Mouse (Mus musculus): ENCODE measurements around the gene Tapbp. TPM values are rescaled to one million over a fixed set of nuclear protein-coding genes. Genes with fewer than 3 reads are reported as not detected.

Gene Tapbp
- polyA plus RNA-seq, 1 experiment from 2014 or later = 35.7 TPM

DNA sequence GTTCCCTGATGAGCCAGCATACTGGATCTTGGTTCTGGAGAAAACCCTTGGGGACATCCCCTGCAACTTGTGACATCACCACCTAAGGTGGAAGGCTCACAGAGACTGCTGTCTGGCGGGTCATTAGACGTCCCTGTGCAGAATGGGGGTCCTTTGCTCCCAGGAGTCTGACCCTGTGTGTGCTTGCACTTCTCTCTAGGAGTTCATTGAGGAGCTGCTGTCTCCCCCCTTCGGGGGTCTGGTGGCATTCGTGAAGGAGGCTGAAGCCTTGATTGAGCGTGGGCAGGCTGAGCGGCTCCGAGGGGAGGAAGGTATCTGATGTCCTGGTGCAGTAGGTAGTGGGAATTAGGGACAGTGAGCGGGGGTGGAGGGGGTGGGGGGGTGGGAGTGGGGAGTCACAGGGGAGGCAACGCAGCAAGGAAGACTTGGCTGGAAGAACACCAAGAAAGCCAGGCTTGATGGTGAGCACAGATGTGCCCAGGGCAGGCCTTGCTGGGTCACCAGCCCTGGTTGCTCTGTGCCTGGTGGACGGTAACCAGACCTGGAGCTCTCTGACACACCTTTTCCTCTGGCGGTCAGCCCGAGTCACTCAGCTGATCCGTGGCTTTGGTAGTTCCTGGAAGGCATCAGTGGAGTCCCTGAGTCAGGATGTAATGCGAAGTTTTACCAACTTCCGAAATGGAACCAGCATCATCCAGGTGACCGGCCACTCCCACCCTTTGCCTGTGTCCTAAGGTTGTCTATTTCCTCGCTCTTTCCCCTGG, 49.6 kb downstream of the Tapbp start:
- no peak overlapping the region for H3K9ac ChIP-seq (replicated peaks; ENCODE audit: low read depth, low read length)
- WGBS = 95% methylated on average over 17 of the region's 17 CpGs
- H3K36me3 ChIP-seq (ENCODE audit: control insufficient read depth, insufficient read depth, low read length) = peaks cover 32% of the 10 kb centered on the region
- H3K4me1 ChIP-seq (ENCODE audit: control insufficient read depth, insufficient read depth, low read length) = no peaks in the 10 kb centered on the region; the same call in 1 of the 2 replicates
- H3K4me2 ChIP-seq (ENCODE audit: low read depth, low read length) = no peak overlapping the region
- H3K9me3 ChIP-seq (ENCODE audit: control insufficient read depth, low read length) = no peaks in the 10 kb centered on the region
- H3K27ac ChIP-seq (ENCODE audit: low read depth, low read length) = no peak overlapping the region
- no peaks in the 10 kb centered on the region for H3K27me3 ChIP-seq (ENCODE audit: control insufficient read depth, insufficient read depth, low read length)
- ATAC-seq (ENCODE audit: low read depth) = no peak
- H3K4me3 ChIP-seq (ENCODE audit: low read depth, low read length) = no peak overlapping the region

DNA sequence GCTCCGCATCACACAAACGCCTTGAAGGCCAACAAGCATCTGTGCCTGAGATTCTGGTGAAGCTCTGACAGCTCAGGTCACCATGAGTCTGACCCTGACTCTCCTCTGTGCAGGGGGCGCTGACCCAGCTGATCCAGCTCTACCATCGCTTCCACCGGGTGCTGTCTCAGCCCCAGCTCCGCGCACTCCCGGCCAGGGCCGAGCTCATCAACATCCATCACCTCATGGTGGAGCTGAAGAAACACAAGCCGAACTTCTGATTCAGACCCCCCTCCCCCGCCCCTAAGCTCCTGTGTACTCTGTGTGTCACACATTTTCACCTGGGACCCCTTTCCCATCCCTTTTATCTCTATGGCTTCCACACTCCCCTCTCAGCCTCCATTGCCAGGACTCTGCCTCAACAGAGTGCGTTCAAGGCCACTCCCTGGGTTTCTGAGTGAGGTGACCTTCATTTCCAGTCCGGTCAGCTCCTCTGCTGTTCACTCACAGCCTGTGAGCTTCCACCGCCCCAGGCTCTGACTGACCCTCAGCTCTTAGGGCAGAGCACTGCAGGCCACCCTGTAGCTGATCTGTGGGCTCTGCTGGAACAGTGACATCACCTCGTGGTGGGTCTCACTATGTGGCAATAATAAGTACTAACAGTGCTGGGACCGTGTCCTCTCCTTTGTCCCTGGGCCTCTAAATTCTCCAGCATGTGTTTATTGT, 50.3 kb downstream of the Tapbp start:
- no peaks in the 10 kb centered on the region for H3K9me3 ChIP-seq (ENCODE audit: control insufficient read depth, low read length)
- H3K27me3 ChIP-seq (ENCODE audit: control insufficient read depth, insufficient read depth, low read length) = no peaks in the 10 kb centered on the region
- ATAC-seq (ENCODE audit: low read depth) = no peak
- H3K9ac ChIP-seq (replicated peaks; ENCODE audit: low read depth, low read length) = no peak overlapping the region
- H3K4me1 ChIP-seq (ENCODE audit: control insufficient read depth, insufficient read depth, low read length) = no peaks in the 10 kb centered on the region; the same call in 1 of the 2 replicates
- 89% methylated on average over 16 of the region's 16 CpGs for WGBS
- no peak overlapping the region for H3K4me2 ChIP-seq (ENCODE audit: low read depth, low read length)
- no peak overlapping the region for H3K27ac ChIP-seq (ENCODE audit: low read depth, low read length)
- H3K4me3 ChIP-seq (ENCODE audit: low read depth, low read length) = no peak overlapping the region
- H3K36me3 ChIP-seq (ENCODE audit: control insufficient read depth, insufficient read depth, low read length) = peaks cover 31% of the 10 kb centered on the region

- Histone ChIP-seq H3K4me1 (ENCODE audit: control insufficient read depth, insufficient read depth, low read length) (no peaks in the 10 kb centered on the region; the same call in 1 of the 2 replicates), H3K9me3 (ENCODE audit: control insufficient read depth, low read length) (no peaks in the 10 kb centered on the region), H3K4me3 (ENCODE audit: low read depth, low read length) (no peak overlapping the region), H3K27ac (ENCODE audit: low read depth, low read length) (no peak overlapping the region), H3K9ac (replicated peaks; ENCODE audit: low read depth, low read length) (no peak overlapping the region), H3K36me3 (ENCODE audit: control insufficient read depth, insufficient read depth, low read length) (peaks cover 17% of the 10 kb centered on the region), H3K27me3 (ENCODE audit: control insufficient read depth, insufficient read depth, low read length) (no peaks in the 10 kb centered on the region), H3K4me2 (ENCODE audit: low read depth, low read length) (no peak overlapping the region)
- WGBS = 1% methylated on average over 9 of the region's 9 CpGs
- ATAC-seq (ENCODE audit: low read depth) = peak; percentile 75
Measured at GRCm38 (mm10) chr17:33968489-33968888, 52.8 kb downstream of the Tapbp start.

DNA sequence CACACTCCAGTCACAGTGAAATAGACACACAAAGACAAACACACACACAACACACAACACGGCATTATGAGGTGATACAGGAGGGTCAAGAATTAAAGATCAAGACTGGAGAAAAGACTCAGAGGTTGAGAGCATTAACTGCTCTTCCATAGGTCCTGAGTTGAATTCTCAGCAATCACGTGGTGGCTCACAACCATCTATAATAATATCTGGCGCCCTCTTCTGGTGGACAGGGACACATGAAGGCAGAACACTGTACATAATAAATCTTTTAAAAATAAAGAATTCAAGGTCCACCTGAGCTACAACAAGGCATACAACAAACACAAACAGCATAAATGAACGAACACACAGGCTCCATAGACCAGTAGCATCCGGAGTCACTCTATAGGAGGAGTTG, 53.2 kb downstream of the Tapbp start:
- H3K4me3 ChIP-seq (ENCODE audit: low read depth, low read length) = no peak overlapping the region
- WGBS = 34% methylated on average over 5 of the region's 5 CpGs
- ATAC-seq (ENCODE audit: low read depth) = peak; percentile 69; the same call in 1 of the 2 replicates

GRCm38 (mm10) chr17:33969394-33969793, 53.7 kb downstream of the Tapbp start:
- no peaks in the 10 kb centered on the region for H3K9me3 ChIP-seq (ENCODE audit: control insufficient read depth, low read length)
- H3K4me3 ChIP-seq (ENCODE audit: low read depth, low read length) = no peak overlapping the region
- no peak overlapping the region for H3K9ac ChIP-seq (replicated peaks; ENCODE audit: low read depth, low read length)
- ATAC-seq (ENCODE audit: low read depth) = no peak
- 76% methylated on average over 4 of the region's 4 CpGs for WGBS
- H3K4me1 ChIP-seq (ENCODE audit: control insufficient read depth, insufficient read depth, low read length) = no peaks in the 10 kb centered on the region; the same call in 1 of the 2 replicates
- no peak overlapping the region for H3K27ac ChIP-seq (ENCODE audit: low read depth, low read length)
- H3K4me2 ChIP-seq (ENCODE audit: low read depth, low read length) = no peak overlapping the region
- H3K36me3 ChIP-seq (ENCODE audit: control insufficient read depth, insufficient read depth, low read length) = peaks cover 17% of the 10 kb centered on the region
- no peaks in the 10 kb centered on the region for H3K27me3 ChIP-seq (ENCODE audit: control insufficient read depth, insufficient read depth, low read length)

More for the DNA sequence above, 53.2 kb downstream of the Tapbp start:
- H3K4me1 ChIP-seq (ENCODE audit: control insufficient read depth, insufficient read depth, low read length) = no peaks in the 10 kb centered on the region; the same call in 1 of the 2 replicates
- H3K9ac ChIP-seq (replicated peaks; ENCODE audit: low read depth, low read length) = no peak overlapping the region
- H3K27me3 ChIP-seq (ENCODE audit: control insufficient read depth, insufficient read depth, low read length) = no peaks in the 10 kb centered on the region
- H3K9me3 ChIP-seq (ENCODE audit: control insufficient read depth, low read length) = no peaks in the 10 kb centered on the region
- H3K36me3 ChIP-seq (ENCODE audit: control insufficient read depth, insufficient read depth, low read length) = peaks cover 17% of the 10 kb centered on the region
- no peak overlapping the region for H3K27ac ChIP-seq (ENCODE audit: low read depth, low read length)
- H3K4me2 ChIP-seq (ENCODE audit: low read depth, low read length) = no peak overlapping the region

DNA sequence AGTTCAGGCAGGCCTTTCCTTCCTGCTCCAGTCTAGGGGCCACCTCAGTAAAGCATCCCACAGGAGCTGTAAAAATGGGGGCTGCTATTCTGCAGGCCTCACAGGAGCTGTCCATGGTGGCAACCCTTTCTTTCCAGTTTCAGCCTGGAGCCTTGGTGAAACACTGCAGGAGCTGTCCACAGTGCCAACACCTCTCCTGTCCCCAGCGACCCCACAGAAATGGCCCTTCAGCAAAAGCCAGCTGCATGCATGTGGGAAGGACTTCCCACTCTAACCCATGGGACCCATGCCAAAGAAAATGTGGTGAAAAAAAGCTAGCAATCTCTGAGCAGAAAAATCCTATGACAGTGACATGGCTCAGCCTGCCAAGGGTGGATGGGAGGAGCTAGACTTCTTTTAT, 57.0 kb downstream of the Tapbp start:
- Histone ChIP-seq H3K4me2 (ENCODE audit: low read depth, low read length) (no peak overlapping the region), H3K4me3 (ENCODE audit: low read depth, low read length) (no peak overlapping the region), H3K36me3 (ENCODE audit: control insufficient read depth, insufficient read depth, low read length) (no peaks in the 10 kb centered on the region), H3K27me3 (ENCODE audit: control insufficient read depth, insufficient read depth, low read length) (no peaks in the 10 kb centered on the region; the same call in 1 of the 2 replicates), H3K27ac (ENCODE audit: low read depth, low read length) (no peak overlapping the region), H3K9ac (replicated peaks; ENCODE audit: low read depth, low read length) (no peak overlapping the region), H3K4me1 (ENCODE audit: control insufficient read depth, insufficient read depth, low read length) (no peaks in the 10 kb centered on the region; the same call in 1 of the 2 replicates), H3K9me3 (ENCODE audit: control insufficient read depth, low read length) (no peaks in the 10 kb centered on the region)
- 14% methylated on average over 1 of the region's 1 CpGs for WGBS
- ATAC-seq (ENCODE audit: low read depth) = no peak

DNA sequence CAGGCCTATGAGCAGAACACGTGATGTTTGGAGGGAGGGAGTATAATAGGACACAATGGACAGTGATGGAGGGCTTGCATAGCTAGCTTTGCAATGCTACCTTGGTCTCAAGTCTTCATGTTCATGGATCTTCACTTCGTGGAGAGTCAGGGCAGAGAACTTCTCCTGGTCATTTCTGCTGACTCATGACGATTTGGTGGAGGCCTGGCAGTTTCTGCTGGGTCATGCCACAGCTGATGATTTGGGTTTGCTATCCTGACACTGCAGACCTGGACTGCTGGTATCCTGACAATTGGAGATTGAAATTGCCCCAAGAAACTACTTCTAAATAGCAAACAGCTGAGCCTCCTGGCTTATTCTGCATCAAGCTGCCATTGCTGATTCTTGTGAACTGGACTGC, 57.9 kb downstream of the Tapbp start:
- Histone ChIP-seq H3K27me3 (ENCODE audit: control insufficient read depth, insufficient read depth, low read length) (peaks cover 4% of the 10 kb centered on the region), H3K4me3 (ENCODE audit: low read depth, low read length) (no peak overlapping the region), H3K9ac (replicated peaks; ENCODE audit: low read depth, low read length) (no peak overlapping the region), H3K9me3 (ENCODE audit: control insufficient read depth, low read length) (no peaks in the 10 kb centered on the region), H3K27ac (ENCODE audit: low read depth, low read length) (no peak overlapping the region), H3K4me1 (ENCODE audit: control insufficient read depth, insufficient read depth, low read length) (no peaks in the 10 kb centered on the region; the same call in 1 of the 2 replicates), H3K4me2 (ENCODE audit: low read depth, low read length) (no peak overlapping the region), H3K36me3 (ENCODE audit: control insufficient read depth, insufficient read depth, low read length) (no peaks in the 10 kb centered on the region)
- WGBS = 66% methylated on average over 3 of the region's 3 CpGs
- no peak for ATAC-seq (ENCODE audit: low read depth)

DNA sequence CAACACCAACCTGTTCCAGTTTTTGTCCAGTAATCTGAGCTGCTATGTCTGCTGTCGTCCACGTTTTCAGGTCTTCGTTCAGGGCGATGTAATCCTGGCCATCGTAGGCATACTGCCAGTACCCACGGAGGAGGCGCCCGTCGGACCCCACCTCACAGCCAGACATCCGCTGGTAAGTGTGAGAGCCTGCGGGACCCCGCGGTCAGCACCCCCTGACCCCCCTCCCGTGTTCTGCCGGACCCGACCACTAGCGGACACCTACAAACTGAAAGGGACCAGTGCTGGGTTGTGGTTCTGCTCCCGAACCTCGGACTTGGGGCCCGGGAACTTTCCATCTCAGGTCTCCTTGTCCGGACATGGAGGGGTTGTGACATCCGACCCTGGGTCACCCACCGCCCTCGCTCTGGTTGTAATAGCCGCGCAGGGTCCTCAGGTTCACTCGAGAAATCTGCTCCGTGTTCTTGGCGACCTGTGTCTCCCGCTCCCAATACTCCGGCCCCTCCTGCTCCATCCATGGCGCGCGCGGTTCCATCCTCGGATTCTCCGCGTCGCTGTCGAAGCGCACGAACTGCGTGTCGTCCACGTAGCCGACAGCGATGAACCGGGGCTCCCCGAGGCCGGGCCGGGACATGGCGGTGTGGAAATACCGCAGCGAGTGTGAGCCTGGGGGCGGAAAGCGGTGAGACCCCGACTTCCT, 62.3 kb downstream of the Tapbp start:
- no peak overlapping the region for H3K9ac ChIP-seq (replicated peaks; ENCODE audit: low read depth, low read length)
- peak overlapping the region; percentile 25 for H3K4me3 ChIP-seq (ENCODE audit: low read depth, low read length)
- H3K36me3 ChIP-seq (ENCODE audit: control insufficient read depth, insufficient read depth, low read length) = no peaks in the 10 kb centered on the region
- H3K27ac ChIP-seq (ENCODE audit: low read depth, low read length) = no peak overlapping the region
- WGBS = 2% methylated on average over 57 of the region's 57 CpGs
- ATAC-seq (ENCODE audit: low read depth) = no peak
- H3K9me3 ChIP-seq (ENCODE audit: control insufficient read depth, low read length) = no peaks in the 10 kb centered on the region
- 0 out of 2 replicates have a peak, but pooled peaks cover 4% of the 10 kb centered on the region for H3K4me1 ChIP-seq (ENCODE audit: control insufficient read depth, insufficient read depth, low read length)
- H3K27me3 ChIP-seq (ENCODE audit: control insufficient read depth, insufficient read depth, low read length) = peaks cover 9% of the 10 kb centered on the region
- H3K4me2 ChIP-seq (ENCODE audit: low read depth, low read length) = peak overlapping the region; percentile 40

Data from neural tube, embryonic 14.5 days (tissue).